Mouse (Mus musculus) lung, postnatal 36 days (tissue): Measurements from ENCODE around the gene Pkp2.
"Not testable (repeated sequence)": the region's sequence is repeated elsewhere in the genome, so short reads cannot be mapped to it uniquely, and the experiment has no call there.

Experiments used
- DNase-seq: peaks from one replicate; pipeline ENCODE4 v3.0.0; 2022; ENCODE audit warnings: mixed read lengths

The Pkp2 gene

DNA sequence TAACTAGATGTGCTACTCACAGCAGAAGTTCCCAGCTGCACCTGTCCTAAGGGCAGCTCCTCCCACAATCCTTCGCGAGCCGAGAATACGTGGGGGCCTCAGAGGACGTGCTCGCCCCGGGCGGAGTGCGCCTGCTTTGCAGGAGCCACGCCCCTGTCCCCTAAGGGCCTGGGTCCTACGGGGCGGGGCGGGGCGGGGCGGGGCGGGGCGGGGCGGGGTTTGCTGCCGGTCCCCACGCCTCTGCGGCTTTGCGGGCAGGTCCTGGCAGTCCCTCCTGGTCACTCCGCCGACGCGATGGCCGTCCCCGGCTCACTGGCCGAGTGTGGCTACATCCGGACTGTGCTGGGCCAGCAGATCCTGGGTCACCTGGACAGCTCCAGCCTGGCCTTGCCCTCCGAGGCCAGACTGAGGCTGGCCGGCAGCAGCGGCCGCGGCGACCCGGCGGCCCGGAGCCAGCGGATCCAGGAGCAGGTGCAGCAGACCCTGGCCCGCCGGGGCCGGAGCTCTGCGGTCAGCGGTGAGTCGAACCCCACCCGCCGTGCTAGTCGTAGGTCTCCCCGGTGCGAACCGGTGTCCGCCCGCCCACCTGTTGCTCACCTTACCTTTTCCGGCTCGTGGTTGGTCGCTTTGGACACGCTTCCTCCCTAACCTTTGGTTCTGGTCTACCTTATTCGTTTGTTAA is at the start of gene Pkp2:
Gene Pkp2 (plus strand): TSS at position 240 of the 682 bp plus-strand sequence.
- peak; percentile 86 for DNase-seq

DNA sequence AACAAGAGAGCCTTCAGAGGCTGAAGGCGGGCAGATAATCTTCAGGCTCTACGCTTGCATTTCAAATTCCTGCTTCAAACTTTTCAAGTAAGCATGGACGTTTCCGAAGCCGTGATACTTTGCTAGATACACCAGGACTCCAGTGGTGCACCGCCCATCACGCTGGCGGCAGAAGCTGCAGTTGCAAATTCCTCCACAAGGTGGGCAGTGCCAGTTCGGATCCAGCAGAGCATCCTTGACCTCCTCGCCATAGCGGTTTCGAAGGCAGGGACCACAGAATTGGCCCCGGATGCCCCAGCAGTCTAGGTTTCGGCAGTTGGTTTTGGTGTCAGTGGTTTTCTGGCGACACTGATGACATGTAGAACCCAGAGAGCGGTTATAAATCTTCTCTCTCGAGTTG is 15.7 kb upstream of the Pkp2 start:
- no peak for DNase-seq

DNA sequence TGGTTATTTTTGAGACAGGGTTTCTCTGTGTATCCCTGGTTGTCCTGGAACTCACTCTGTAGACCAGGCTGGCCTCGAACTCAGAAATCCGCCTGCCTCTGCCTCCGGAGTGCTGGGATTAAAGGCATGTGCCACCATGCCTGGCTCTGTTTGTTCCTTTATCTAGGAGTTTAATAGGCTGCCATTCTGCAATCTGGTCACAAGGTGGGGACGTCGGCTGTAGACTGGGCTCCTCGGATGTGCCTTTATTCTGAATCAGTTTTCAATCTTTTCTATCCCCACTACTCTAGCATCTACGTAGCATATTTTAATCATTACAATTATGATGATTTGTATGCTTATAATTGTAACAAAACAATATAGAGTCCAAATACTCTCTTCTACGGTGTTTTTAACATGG is 11.1 kb upstream of the Pkp2 start:
- DNase-seq = peak; percentile 54

DNA sequence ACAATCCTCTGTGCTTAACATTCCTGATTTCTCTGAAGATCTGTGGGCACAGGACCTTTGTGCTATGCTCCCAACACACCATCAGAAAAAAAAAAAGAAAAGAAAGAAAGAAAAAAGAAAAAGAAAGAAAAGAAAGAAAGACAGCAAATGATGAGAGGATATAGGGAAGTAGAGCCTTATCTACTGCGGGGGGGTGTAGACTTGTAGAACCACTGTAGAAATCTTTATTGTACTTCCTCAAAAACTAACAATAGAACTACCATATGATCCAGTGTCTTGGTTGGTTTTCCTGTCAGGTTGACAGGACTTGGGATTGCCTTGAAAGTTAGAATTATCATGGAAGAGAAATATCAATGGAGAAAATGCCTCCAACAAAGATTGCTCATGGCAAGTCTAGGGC is 8.5 kb upstream of the Pkp2 start:
- no peak for DNase-seq

DNA sequence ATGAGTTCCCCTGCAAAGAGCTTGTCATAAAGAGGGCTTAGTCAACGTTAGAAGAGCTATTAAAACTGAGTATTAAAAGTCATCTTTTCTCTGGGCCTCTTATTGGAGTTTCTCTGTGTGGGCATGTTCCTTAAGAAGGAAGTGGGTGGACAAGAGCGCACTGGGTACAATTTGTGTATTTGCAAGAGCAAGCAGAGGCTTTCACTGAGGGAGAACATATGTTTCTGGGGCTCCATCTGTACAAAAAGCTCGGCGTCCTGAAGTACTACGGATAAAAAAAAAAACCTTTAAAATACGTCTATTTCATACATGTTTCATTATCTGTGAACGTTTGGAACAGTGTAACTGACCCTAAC is 417 bp upstream of the Pkp2 start:
- DNase-seq = no peak

DNA sequence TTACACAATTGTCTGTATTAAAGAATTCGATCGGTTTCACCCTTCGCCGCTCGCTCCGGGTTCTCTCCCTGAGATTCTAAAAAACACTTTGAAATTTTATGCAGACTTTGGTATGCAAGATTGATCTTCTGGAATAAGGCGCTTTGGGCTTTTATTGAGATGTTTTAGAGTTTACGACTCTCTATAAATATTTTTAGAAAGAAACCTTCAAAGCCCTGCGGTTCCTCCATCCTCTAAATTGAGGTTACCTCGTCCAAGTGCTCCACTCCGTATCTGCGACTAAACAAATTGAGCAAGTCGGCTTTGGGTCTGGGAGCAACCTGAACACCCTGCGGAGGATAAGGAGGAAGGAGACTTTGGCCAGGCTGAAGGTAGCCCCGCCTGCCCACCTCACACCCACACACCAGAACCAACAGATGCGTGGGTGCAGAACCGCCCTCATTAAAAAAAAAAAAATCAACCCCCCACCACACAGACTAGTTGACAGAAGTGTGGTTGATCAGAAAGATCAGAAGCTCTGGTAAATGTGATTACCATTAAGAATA is 715 bp downstream of the Pkp2 start:
- no peak for DNase-seq

DNA sequence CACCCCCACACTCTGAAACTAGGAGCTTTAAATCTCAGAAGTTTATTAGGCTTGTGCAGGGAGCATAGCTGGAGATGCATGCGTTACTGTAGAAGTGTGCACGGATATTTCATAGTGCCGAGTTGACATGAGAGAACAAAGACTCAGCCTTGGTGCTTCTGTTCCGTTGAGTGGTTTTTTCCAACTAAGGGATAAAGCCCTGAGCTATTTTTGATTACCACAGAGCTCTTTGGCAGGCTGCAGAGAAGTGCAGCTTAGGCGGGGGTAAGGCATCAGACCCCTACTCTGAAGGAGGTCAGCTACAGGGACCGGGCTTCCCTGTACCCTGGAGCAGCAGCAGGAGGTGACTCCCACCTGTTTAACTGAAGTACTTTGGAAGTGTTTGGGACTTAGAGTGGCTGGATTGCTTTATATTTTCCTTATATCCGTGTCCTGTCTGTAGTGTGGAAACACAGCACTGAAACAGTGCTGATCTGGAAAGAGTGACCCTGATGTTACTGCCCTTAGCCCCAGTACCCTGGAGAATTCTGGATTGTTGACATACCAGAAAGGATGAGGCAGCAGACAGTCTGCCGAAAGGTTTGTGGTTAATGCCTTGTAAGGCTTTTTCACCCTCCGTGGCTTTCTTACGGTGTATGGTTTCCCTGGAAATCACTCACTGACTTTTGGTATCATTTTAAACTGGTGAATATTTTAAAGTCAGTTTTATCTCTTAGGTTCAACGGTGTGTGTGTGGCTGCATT is 2.7 kb downstream of the Pkp2 start:
- DNase-seq = no peak

DNA sequence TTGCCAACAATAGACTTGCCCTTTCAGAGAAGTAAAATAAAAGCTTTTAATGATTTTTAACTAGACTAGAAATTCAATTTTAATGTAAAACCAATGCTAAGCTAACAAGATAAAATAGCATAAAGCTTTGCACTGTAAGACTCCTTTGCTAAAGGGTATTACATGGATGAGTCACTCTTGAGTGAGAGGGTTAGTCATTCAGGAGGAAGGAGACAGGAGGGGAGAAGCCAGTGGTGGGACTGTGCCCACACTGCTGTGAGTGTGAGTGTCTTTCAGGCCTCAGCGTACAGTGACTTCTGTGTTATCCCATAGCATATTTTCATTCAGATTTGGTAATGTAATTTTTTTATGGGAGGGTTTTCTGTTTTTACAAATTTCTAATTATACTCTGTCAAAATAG is 3.8 kb downstream of the Pkp2 start:
- DNase-seq = no peak

DNA sequence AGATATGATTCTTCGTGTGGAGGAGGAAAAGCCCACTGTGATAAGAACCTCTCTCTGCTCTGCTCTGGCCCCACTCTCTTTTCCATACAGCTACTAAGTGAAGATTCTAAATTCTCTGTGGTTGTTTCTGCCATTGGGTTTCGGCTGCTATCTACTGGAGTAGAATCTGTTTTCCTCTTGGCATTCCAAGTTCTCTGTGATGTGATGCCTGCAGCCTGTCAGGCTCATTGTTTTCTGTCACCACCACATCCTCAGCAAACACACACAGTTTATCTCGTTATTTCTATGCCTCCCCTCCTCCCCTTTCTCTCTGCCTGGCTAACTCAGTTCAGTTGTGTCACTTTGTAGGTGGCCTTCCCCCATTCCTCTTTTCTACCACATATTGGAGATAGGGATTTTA is 6.7 kb downstream of the Pkp2 start:
- no peak for DNase-seq

DNA sequence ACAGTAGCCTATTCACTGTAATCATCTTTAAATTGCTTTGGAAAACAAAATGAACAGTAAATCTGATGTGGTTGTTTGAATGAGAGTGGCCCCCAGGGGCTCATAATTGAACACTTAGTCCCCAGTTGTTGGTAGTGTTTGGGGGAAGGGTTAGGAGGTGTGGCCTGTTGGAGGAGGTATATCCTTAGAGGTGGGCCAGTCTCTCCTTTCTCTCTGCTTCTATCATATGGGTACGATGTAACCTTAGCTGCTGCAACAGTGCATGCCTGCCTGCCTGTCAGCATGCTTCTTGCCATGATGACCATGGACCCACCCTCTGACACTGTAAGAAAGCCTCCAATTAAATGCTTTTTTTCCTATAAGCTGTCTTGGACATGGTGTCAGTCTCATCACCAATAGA is 9.5 kb downstream of the Pkp2 start:
- no peak for DNase-seq

DNA sequence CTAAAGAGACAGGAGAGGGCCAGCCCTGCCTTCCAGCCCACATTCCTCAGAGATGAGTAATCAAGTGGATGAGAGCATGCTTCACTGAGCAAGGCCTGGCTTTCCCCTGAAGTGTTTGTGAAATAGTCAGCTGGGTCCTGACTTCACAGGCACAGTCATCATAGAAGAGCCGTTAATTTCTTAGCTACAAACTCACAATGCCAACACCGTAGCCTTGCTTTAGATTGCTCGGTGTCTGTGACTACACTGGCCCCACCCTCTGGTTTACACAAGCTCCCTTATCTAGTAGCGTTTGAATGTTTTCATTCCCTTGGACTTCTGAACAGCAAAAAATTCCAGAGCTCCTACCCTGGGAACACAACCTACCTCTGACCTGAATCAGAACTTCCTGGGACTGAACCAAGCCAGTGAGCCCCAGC is 11.4 kb downstream of the Pkp2 start:
- peak; percentile 85 for DNase-seq

DNA sequence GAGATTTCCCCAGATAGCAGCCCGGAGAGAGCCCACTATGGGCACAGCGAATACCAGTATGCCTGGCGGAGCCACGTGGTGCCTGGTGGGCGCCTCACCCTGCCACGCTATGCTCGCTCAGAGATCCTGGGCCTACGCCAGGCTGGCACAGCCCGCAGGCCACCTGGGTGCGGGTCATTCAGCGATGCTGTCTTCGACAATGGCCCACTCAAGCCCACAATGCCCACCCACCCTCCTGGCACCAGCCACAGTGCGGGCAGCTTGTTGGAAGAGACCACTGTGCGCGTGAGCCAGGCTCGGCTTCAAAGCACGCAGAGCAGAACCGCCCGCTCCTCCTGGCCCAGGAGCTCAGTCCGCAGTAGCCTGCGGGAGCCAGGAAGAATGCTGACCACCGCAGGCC is 12.7 kb downstream of the Pkp2 start:
- no peak for DNase-seq

DNA sequence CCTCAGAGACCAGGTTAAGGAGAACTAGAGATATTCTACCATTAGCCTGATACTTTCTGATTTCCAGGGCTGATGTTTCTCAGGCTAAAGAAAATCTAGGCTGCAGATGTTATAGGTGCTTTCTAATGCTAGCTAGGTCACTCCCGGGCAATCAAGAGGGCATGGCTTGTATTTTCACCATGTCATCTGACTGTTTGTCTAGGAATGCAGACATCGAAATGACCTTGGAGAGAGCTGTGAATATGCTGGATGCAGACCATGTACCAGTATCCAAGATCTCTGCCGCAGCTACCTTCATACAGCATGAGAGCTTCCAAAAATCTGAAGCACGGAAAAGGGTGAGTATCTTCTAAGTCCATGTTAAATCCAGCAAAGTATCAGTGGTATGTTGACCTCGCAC is 17.3 kb downstream of the Pkp2 start:
- no peak for DNase-seq

DNA sequence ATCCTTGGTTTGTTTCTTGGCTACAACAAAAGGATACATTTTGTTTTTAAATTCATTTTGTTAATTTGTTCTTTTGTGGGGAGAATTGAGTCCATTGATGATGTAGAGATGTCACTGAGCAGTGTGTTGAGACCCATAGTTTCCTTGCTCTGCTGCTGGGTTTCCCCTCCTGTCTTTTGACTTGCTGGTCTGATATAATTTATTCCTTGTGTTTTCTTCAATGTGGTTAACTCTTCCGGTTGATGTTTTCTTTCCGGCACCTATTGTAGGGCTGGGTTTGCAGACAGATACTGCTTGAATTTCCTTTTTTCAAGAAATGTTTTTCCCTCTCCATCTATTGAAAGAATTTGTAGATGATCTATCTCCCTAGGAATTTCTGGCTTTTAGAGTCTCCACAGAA is 20.8 kb downstream of the Pkp2 start:
- no peak for DNase-seq

DNA sequence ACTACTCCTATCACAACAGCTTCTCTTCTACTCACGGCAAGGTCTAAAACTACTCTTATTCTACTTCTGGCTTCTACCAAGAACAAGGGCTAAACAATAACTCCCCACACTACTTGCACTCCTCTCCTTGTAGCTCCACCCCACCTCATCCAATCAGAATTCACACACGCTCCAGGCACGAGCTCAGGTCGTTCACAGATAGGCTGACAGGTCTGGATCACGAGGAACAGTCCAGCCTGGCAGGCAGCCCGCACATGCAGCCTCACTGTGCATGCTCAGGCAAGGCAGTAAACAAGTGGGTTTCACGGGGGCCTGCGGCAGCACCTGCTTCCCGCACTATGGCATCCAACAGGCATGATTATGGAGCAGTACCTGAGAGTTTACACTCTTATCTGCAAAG is 23.6 kb downstream of the Pkp2 start:
- not testable (repeated sequence) for DNase-seq

DNA sequence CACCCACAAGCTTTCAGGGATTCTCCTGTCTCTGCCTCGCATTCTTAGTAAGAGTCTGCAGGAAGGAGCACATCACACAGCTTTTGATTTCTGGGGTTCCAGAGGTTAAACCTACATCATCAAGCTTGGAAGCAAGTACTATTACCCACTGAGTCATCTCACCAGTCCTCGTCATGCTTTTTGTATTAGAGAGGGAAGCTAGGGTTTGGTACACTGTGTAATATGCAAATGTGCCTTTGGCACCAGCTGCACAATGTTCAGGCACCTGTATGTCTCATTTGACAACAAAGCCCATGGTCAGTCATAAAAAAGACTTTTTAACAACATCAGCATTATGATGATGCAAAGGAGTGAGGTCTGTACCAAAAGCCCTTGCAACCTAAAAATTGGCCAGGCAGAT is 25.2 kb downstream of the Pkp2 start:
- no peak for DNase-seq

DNA sequence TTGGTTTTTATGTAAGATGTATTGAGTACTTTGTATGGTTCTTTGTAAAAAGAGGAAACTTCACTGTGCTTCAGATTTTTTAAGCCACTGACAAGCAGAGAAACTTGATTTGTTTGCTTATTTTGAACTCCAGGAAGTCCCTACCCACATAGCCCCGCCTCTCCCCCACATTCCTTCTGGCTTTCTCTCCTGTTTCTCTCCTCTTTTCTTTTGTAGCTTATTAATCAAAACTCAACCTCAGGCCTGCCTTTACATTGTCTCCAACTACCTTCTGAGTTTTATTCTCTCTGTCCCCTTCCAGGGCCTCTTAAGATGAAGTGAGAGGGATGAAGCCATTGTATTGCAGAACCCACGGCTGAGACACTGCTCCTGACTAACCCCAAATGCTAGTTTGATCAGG is 31.6 kb downstream of the Pkp2 start:
- peak; percentile 22 for DNase-seq

DNA sequence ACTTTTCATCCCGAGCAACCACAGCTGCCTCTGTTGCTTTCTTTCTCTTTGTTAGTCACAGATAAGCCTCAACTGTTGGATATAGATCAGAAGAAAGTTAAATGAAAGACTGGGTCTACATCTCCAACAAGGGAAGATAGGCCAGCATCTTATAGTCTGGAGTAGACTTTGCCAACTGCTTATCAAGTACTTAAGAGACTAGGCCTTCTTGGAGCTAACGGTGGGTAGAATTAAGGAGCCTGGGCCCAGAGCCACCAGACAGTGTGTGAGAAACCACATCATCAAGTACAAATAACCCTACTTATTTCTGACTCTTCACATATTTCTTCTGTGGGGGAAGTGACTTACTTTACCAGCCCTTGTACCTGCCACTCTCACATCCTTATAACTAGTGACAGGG is 37.4 kb downstream of the Pkp2 start:
- no peak for DNase-seq

DNA sequence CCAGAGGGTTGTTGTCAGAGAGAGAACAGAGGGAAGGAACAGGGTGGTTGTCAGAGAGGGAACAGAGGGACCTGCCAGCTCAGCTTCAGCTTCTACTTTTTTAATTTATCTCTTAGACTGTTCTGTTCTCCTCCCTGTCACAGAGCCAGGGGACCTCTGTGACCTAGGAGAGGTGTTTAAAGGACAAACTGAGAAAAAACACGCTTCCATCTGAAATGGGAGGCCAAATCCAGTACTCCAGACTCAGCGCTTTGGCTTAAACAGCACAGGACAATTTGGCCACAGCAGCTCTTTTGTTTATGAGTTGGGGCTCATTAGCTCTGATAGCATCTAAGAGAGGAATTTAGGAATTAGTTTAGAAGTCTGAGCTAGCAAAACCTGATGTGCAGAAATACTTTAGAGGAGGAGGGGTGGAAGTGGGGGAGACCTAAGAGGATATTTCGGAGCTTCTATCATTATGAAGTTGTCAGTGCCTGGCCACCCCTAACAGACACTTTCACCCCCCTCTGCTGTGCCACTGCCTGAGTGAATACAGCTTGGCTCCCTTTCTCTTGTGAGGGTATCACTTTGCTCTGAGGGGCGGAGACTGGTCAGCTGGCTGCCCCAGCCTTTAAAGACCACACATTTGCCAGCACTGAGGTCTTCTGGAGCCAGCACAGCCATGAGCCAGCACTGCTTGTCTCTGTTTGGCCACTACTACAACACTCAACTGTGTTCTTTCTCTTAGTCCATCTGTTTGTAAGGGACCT is 40.4 kb downstream of the Pkp2 start:
- DNase-seq = peak; percentile 10

DNA sequence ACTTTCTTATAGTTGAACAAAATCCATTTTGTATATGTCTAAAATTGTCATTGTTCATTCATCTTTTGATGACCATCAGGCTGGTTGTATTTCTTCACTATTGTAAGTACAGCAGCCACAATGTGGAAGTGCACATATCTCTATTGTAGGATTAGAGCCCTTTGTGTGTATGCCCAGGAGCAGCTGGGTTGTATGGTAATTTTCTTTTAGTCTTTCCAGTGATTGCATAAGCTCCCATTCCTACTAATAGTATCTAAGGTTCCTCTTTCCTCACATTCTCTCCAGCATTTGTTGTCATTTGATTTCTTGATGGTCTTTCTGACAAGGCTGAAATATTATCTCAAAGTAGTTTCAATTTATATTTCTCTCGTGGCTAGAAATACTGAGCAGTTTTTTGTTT is 42.1 kb downstream of the Pkp2 start:
- no peak for DNase-seq

DNA sequence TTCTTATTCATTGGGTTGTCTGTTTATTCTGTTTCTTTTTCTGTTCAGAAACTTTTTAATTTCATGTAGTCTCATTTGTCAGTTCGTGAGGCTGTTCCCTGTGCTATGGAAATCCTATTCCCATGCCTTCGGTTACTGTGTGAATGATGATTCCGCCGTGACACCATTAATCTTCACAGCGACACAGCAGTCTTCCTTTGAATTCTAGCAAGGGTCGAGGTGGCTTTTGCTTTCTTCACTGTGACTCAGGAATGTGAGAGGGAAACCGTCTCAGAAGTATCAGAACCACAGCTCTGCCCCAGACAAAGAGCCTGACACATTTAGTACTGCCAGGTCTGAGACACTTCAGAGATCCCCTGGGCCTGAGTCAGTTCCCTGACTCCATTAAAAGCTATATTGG is 42.8 kb downstream of the Pkp2 start:
- DNase-seq = no peak

DNA sequence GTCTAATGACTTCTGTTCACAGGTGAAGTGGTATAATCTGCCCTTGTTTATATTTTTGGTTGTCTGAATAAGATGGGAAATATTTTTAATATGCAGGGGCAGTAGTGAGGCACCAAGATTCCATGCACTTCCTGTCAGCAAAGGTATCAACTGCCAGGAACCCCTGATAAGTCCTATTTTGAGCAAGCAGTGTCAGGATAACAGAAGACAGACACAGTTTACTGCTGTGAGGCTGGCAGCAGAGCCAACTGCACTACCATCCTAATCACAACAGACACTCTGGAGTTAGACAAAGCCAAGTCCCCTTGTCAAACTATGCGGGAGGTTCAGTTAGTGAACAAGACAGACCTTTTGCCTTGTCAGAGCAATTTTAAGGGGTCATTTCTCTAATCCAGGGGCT is 43.6 kb downstream of the Pkp2 start:
- no peak for DNase-seq

DNA sequence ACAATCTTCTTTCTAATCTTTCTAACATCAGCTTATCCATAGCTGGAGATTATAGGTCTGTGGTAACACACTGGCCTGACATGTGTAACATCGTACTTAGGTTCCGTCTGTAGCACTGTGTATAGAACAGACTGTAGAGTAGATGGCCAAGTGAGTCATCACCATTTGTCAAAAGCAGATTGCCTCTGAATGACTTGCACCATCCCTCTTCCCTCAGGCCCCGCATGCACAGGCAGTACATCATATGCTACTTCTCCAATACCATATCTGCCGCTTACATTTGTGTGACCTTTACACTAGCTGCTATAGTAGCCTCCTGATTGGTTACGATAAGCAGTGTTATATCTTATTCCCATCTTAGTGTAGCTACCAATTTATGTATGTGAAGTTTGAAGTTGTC is 47.8 kb downstream of the Pkp2 start:
- DNase-seq = no peak

DNA sequence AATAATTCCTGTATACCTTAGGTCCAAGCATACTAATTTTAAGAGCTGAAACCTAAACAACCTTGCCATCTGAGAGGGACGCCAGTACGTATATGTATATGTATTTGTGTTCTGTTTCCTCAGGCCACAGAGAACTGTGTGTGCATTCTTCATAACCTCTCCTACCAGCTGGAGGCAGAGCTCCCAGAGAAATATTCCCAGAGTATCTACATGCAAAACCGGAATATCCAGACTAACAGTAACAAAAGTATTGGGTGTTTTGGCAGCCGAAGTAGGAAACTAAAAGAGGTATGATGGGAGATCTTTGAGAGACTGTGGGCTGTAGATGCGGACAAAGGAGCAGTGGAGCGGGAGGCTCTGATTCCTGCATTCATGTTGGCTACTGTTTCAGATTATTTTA is 48.4 kb downstream of the Pkp2 start:
- peak; percentile 35 for DNase-seq
